Mouse (Mus musculus) gastrocnemius, postnatal 14 days (tissue): ENCODE measurements around the gene Slc4a3. TPM values are rescaled to one million over a fixed set of nuclear protein-coding genes. Genes with fewer than 3 reads are reported as not detected.

Experiments used
- DNase-seq: peaks from one replicate; pipeline ENCODE4 v3.0.0; 2021; ENCODE audit warnings: mixed read lengths
- intact Hi-C: fragments of 180-260 bp; cut with DNase I; formaldehyde crosslinking; loops from one replicate; pipeline ENCODE4 v1.15.1; 2025; ENCODE audit warnings: low total_unique reads
- total RNA-seq, 2 experiments: library from RNA; stranded (reverse); gene quantifications; 2 replicates each; pipeline ENCODE4 v1.2.3; 2021

Gene Slc4a3
- total RNA-seq, 2 experiments from 2014 or later = 5.2 to 6.2 TPM

GRCm38 (mm10) chr1:75557041-75557440 is 11.0 kb downstream of the Slc4a3 start:
- intact Hi-C loops = loop anchor here (5.0 to 10.0 kb wide), 2 partner anchors 70 to 222 kb away; no protein-coding TSS in a partner anchor
- DNase-seq = no peak

GRCm38 (mm10) chr1:75558388-75559178 is 12.5 kb downstream of the Slc4a3 start:
- DNase-seq = no peak
- intact Hi-C loops = loop anchor here (5.0 to 10.0 kb wide), 2 partner anchors 71 to 224 kb away; no protein-coding TSS in a partner anchor

GRCm38 (mm10) chr1:75559212-75559925 is 13.3 kb downstream of the Slc4a3 start:
- intact Hi-C loops = loop anchor here (5.0 to 10.0 kb wide), 2 partner anchors 72 to 225 kb away; no protein-coding TSS in a partner anchor
- DNase-seq = peak; percentile 92

GRCm38 (mm10) chr1:75560206-75560913 is 14.3 kb downstream of the Slc4a3 start:
- intact Hi-C loops = no loop called here
- no peak for DNase-seq

- intact Hi-C loops = no loop called here
- DNase-seq = no peak
Observed at GRCm38 (mm10) chr1:75561221-75561897, 15.3 kb downstream of the Slc4a3 start.

- intact Hi-C loops = no loop called here
- no peak for DNase-seq
Observed at GRCm38 (mm10) chr1:75561898-75562238, 15.8 kb downstream of the Slc4a3 start.

- intact Hi-C loops = no loop called here
Observed at GRCm38 (mm10) chr1:75564102-75564501, 18.0 kb downstream of the Slc4a3 start.

GRCm38 (mm10) chr1:75564916-75565315 is 18.9 kb downstream of the Slc4a3 start:
- no peak for DNase-seq
- intact Hi-C loops = no loop called here

More at GRCm38 (mm10) chr1:75564102-75564501, 18.0 kb downstream of the Slc4a3 start:
- no peak for DNase-seq

GRCm38 (mm10) chr1:75565616-75566015 is 19.6 kb downstream of the Slc4a3 start:
- DNase-seq = no peak
- intact Hi-C loops = no loop called here

- DNase-seq = no peak
- intact Hi-C loops = no loop called here
Observed at GRCm38 (mm10) chr1:75570403-75570802, 24.3 kb downstream of the Slc4a3 start.

GRCm38 (mm10) chr1:75572776-75573175 is 26.7 kb downstream of the Slc4a3 start:
- no peak for DNase-seq
- intact Hi-C loops = no loop called here

- intact Hi-C loops = no loop called here
- DNase-seq = no peak
Observed at GRCm38 (mm10) chr1:75573715-75574114, 27.6 kb downstream of the Slc4a3 start.

GRCm38 (mm10) chr1:75574476-75575310 is 28.6 kb downstream of the Slc4a3 start:
- no peak for DNase-seq
- intact Hi-C loops = no loop called here

- intact Hi-C loops = no loop called here
- DNase-seq = no peak
Observed at GRCm38 (mm10) chr1:75581936-75582624, 36.0 kb downstream of the Slc4a3 start.

GRCm38 (mm10) chr1:75582625-75582956 is 36.5 kb downstream of the Slc4a3 start:
- intact Hi-C loops = no loop called here

GRCm38 (mm10) chr1:75583034-75583433 is 37.0 kb downstream of the Slc4a3 start:
- intact Hi-C loops = no loop called here
- no peak for DNase-seq

More at GRCm38 (mm10) chr1:75582625-75582956, 36.5 kb downstream of the Slc4a3 start:
- DNase-seq = no peak

- intact Hi-C loops = no loop called here
- no peak for DNase-seq
Observed at GRCm38 (mm10) chr1:75586791-75587190, 40.7 kb downstream of the Slc4a3 start.
